Mouse (Mus musculus) forebrain, embryonic 15.5 days (tissue): Measurements from ENCODE around the gene Pard6b. TPM values are rescaled to one million over a fixed set of nuclear protein-coding genes. Genes with fewer than 3 reads are reported as not detected.

Experiments used
- microRNA-seq: library from miRNA; unstranded; fragments of <30 nt; microRNA quantifications from one replicate; pipeline ENCODE4, GENCODE M21; 2016
- polyA plus RNA-seq: library from polyadenylated mRNA; unstranded; fragments of >200 nt; fragmentation: Nextera tagmentation; extraction: Ambion mirVana; gene quantifications from 2 replicates; pipeline ENCODE4 v1.2.1, GENCODE M21; 2015

Pard6b gene
- polyA plus RNA-seq, 1 experiment from 2014 or later, result 7.4 TPM

Small RNA genes within 50 kb of the gene (microRNA-seq; reads per million reads assigned to microRNA genes)
- not detected for gene Gm24327

Other genes starting within 250 kb of the Pard6b start
- gene Ptpn1, start 148.9 kb upstream of the Pard6b start, polyA plus RNA-seq, result 95.0 and 105 TPM in 2 replicates
- gene Ripor3, start 70.4 kb upstream of the Pard6b start, polyA plus RNA-seq, result 0.13 and 0.28 TPM in 2 replicates
- gene Adnp, start 126.1 kb downstream of the Pard6b start, polyA plus RNA-seq, result 4.4 and 13.6 TPM in 2 replicates
- gene Gm20716, start 149.4 kb downstream of the Pard6b start, polyA plus RNA-seq, result 26.0 and 28.0 TPM in 2 replicates
- gene Dpm1, start 149.6 kb downstream of the Pard6b start, polyA plus RNA-seq, result 63.2 and 74.5 TPM in 2 replicates
- 10.2 and 10.3 TPM in 2 replicates for gene Mocs3, start 149.6 kb downstream of the Pard6b start, polyA plus RNA-seq
- gene Kcng1, start 200.7 kb downstream of the Pard6b start, polyA plus RNA-seq, result 16.0 and 16.7 TPM in 2 replicates